Mouse (Mus musculus) CH12.LX (cell line): ENCODE results near the gene Prkag2. TPM values are rescaled to one million over a fixed set of nuclear protein-coding genes. Genes with fewer than 3 reads are reported as not detected.
"Not testable (repeated sequence)": the region's sequence is repeated elsewhere in the genome, so short reads cannot be mapped to it uniquely, and the experiment has no call there.

Experiments used
- DNase-seq: peaks from one replicate; pipeline ENCODE4 v3.0.0-alpha.2; 2013; ENCODE audit errors: extremely low read depth
- H3K27ac ChIP-seq: 2 replicates; pipeline ENCODE4 v1.5.1; 2012; ENCODE audit warnings: low read depth, mild to moderate bottlenecking, control low read depth, moderate library complexity; ENCODE audit not compliant: insufficient read depth
- H3K27me3 ChIP-seq: replicated peaks from 2 replicates; pipeline ENCODE3; 2012; ENCODE audit warnings: inconsistent platforms
- H3K36me3 ChIP-seq, 2 experiments: replicated peaks in 1 of 2; 2 replicates each; pipeline versions ENCODE3 to v1.6.1; 2012; ENCODE audit warnings: inconsistent platforms in 1 of 2, low read length in 1 of 2, mild to moderate bottlenecking in 1 of 2, mixed read lengths in 1 of 2, moderate library complexity in 1 of 2; ENCODE audit not compliant: control insufficient read depth in 1 of 2, insufficient read depth in 1 of 2
- H3K4me1 ChIP-seq, 2 experiments: 2 replicates each; pipeline ENCODE4 v1.6.1; 2012; ENCODE audit warnings: inconsistent platforms in 1 of 2, moderate library complexity in 1 of 2; ENCODE audit not compliant: insufficient read depth in 2 of 2, control insufficient read depth in 1 of 2
- H3K4me2 ChIP-seq: 2 replicates; pipeline ENCODE4 v1.6.1; 2012; ENCODE audit warnings: low read depth, mild to moderate bottlenecking, control low read depth; ENCODE audit not compliant: poor library complexity, insufficient read depth, severe bottlenecking
- H3K4me3 ChIP-seq, 3 experiments: fragments of 150-350 bp in 1 of 3; sonication (generic) in 1 of 3; replicated peaks in 1 of 3; 2 replicates each; pipeline versions ENCODE3 to v1.5.1; 2011 to 2012; ENCODE audit warnings: low read depth in 2 of 3, low read length in 2 of 3, mild to moderate bottlenecking in 2 of 3, moderate library complexity in 2 of 3, control low read depth in 1 of 3, improper control_type of control experiment in 1 of 3, inconsistent platforms in 1 of 3, mixed read lengths in 1 of 3; ENCODE audit not compliant: poor library complexity in 1 of 3
- H3K79me2 ChIP-seq: replicated peaks from 2 replicates; pipeline ENCODE4 v1.6.1; 2012; ENCODE audit warnings: mild to moderate bottlenecking, moderate library complexity; ENCODE audit not compliant: control insufficient read depth, poor library complexity, insufficient read depth, severe bottlenecking; ENCODE audit errors: extremely low read depth
- H3K9ac ChIP-seq: 2 replicates; pipeline ENCODE4 v1.6.1; 2012; ENCODE audit warnings: low read depth, mild to moderate bottlenecking, control low read depth, moderate library complexity; ENCODE audit not compliant: insufficient read depth
- H3K9me3 ChIP-seq: replicated peaks from 2 replicates; pipeline ENCODE3; 2012; ENCODE audit warnings: low read length, inconsistent platforms, mixed read lengths
- BHLHE40 ChIP-seq: IDR thresholded peaks from 2 replicates; pipeline ENCODE4 v1.6.1; 2011; ENCODE audit warnings: mild to moderate bottlenecking, low read depth, low read length, improper control_type of control experiment
- EP300 ChIP-seq: IDR thresholded peaks from 2 replicates; pipeline ENCODE4 v1.6.1; 2011; ENCODE audit warnings: low read length, improper control_type of control experiment
- HCFC1 ChIP-seq: IDR thresholded peaks from 2 replicates; pipeline ENCODE4 v1.6.1; 2012; ENCODE audit warnings: low read depth, mild to moderate bottlenecking, inconsistent platforms, low read length, improper control_type of control experiment
- JUND ChIP-seq: conservative IDR thresholded peaks from 2 replicates; pipeline ENCODE4 v1.6.1; 2011; ENCODE audit warnings: low read depth, low read length, improper control_type of control experiment
- MAZ ChIP-seq: IDR thresholded peaks from 2 replicates; pipeline ENCODE4 v1.6.1; 2012; ENCODE audit warnings: low read depth, mild to moderate bottlenecking, inconsistent platforms, low read length, improper control_type of control experiment, moderate library complexity
- MEF2A ChIP-seq: IDR thresholded peaks from 2 replicates; pipeline ENCODE4 v1.6.1; 2014; ENCODE audit warnings: low read depth, mild to moderate bottlenecking, inconsistent platforms, low read length, improper control_type of control experiment, borderline replicate concordance
- NELFE ChIP-seq: IDR thresholded peaks from 2 replicates; pipeline ENCODE4 v1.6.1; 2011; ENCODE audit warnings: low read depth, low read length, improper control_type of control experiment
- RAD21 ChIP-seq: IDR thresholded peaks from 2 replicates; pipeline ENCODE4 v1.6.1; 2011; ENCODE audit warnings: low read depth, mild to moderate bottlenecking, low read length, improper control_type of control experiment, moderate library complexity
- RCOR1 ChIP-seq: conservative IDR thresholded peaks from 2 replicates; pipeline ENCODE4 v1.6.1; 2012; ENCODE audit warnings: low read depth, mild to moderate bottlenecking, inconsistent platforms, low read length, improper control_type of control experiment
- SIN3A ChIP-seq: IDR thresholded peaks from 2 replicates; pipeline ENCODE4 v1.6.1; 2012; ENCODE audit warnings: low read length, improper control_type of control experiment, inconsistent platforms
- SMC3 ChIP-seq: IDR thresholded peaks from 2 replicates; pipeline ENCODE4 v1.6.1; 2011; ENCODE audit warnings: low read depth, low read length, improper control_type of control experiment
- TCF12 ChIP-seq: IDR thresholded peaks from 2 replicates; pipeline ENCODE4 v1.6.1; 2014; ENCODE audit warnings: low read depth, mild to moderate bottlenecking, inconsistent platforms, low read length, improper control_type of control experiment
- UBTF ChIP-seq: IDR thresholded peaks from 2 replicates; pipeline ENCODE4 v1.6.1; 2012; ENCODE audit warnings: low read depth, mild to moderate bottlenecking, inconsistent platforms, low read length, improper control_type of control experiment, moderate library complexity
- ZKSCAN1 ChIP-seq: IDR thresholded peaks from 2 replicates; pipeline ENCODE4 v1.6.1; 2012; ENCODE audit warnings: low read depth, inconsistent platforms, low read length, improper control_type of control experiment, borderline replicate concordance
- ZMIZ1 ChIP-seq: IDR thresholded peaks from 2 replicates; pipeline ENCODE4 v1.6.1; 2012; ENCODE audit warnings: low read depth, mild to moderate bottlenecking, inconsistent platforms, low read length, improper control_type of control experiment
- ZNF384 ChIP-seq: IDR thresholded peaks from 2 replicates; pipeline ENCODE4 v1.6.1; 2012; ENCODE audit warnings: low read depth, low read length, improper control_type of control experiment, inconsistent platforms
- dilution Hi-C: fragments of 300-500 bp; cut with MboI; formaldehyde crosslinking; loops from 2 replicates; pipeline ENCODE4 v1.14.3; 2020; ENCODE audit warnings: low sequenced_read_pairs; ENCODE audit not compliant: extremely low pct_unique_long_range_greater_than_20kb, extremely low pct_ligation_motif_present
- in situ Hi-C: fragments of 300-500 bp; cut with MboI; formaldehyde crosslinking; loops from 3 replicates; pipeline ENCODE4 v1.14.3; 2019; ENCODE audit warnings: low sequenced_read_pairs, low pct_ligation_motif_present, low pct_unique_long_range_greater_than_20kb, mixed read lengths
- polyA plus RNA-seq: library from polyadenylated mRNA; unstranded; fragments of >175 nt; gene quantifications from 2 replicates; pipeline ENCODE4 v1.2.1, GENCODE M21; 2012; ENCODE audit warnings: low read depth; ENCODE audit not compliant: insufficient read length
- total RNA-seq, 2 experiments: library from RNA; depleted of rRNA; stranded (reverse); fragments of 300-350 nt in 1 of 2; fragments of >200 nt in 1 of 2; gene quantifications; 2 replicates each; pipeline ENCODE4 v1.2.3; 2012 to 2014

Gene Prkag2
- total and polyA plus RNA-seq, 3 experiments = 4.6 to 21.2 (median 8.8) TPM

DNA sequence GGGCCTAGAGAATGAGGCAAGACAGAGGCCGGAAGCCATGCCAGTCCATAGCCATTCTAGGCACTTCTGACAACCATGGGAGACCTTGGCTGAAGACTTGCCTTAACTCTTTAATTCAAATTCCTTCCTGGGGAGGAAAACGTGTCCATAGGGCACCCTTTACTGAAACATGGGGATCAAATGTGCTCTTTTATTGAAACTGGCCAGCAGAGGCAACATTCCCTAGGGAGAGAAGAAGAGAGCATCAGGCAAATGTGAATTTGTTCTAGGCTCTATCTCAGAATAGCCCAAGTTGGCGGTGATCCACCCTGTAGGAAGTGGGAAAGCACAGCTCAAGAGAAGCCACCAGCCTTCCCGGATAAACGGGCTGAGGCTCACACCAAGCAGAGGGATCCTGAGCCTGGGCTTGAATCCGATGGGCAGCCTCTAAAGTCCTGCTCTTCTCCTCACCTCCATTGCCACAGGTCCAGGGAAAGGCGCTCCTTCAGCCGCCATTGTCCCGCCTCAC lies 19.9 kb downstream of the Prkag2 start:
- dilution Hi-C loops = no loop called here

DNA sequence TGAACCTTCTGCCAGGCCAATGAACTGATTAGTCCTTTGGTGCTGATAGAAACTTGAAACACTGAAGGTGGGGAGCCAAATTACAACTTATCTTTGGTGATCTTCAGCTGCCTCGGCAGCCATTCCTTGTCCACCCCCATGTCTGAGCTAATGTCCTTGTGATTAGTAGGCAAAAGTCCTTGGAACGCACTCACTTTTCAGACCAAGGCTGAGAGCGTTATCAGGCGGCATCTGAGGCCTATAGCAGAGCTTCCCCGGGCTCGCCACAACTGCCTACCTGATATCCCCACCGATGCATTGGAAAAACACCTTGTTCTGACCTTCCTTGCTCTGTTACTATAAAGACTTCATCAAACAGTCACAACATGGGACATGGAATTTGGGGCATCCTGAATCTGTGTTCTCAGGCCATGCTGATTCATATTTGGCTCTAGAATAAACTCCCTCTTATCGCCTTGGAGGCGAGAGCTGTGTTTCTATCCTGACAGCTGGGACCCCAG lies 20.6 kb downstream of the Prkag2 start:
- no peak for TF ChIP-seq TCF12
- TF ChIP-seq ZKSCAN1 = no peak
- no peak for TF ChIP-seq MAZ
- TF ChIP-seq, all 38 proteins: peak for 0
- in situ Hi-C loops = no loop called here
- Histone ChIP-seq H3K27ac (no peak overlapping the region), H3K4me2 (no peak overlapping the region), H3K4me3 (no peak overlapping the region), H3K36me3 (peaks cover 0 to 4% of the 10 kb centered on the region in 2 experiments), H3K79me2 (no peaks in the 10 kb centered on the region), H3K9me3 (no peaks in the 10 kb centered on the region), H3K4me1 (peaks cover 12 to 22% of the 10 kb centered on the region in 2 experiments), H3K9ac (no peak overlapping the region), H3K27me3 (no peaks in the 10 kb centered on the region)
- no peak for DNase-seq
- dilution Hi-C loops = no loop called here

More for the DNA sequence above, 19.9 kb downstream of the Prkag2 start:
- TF ChIP-seq EP300 (no peak), SIN3A (no peak), ZNF384 (no peak), RAD21 (no peak), MAZ (no peak), MEF2A (no peak), NELFE (no peak)
- Histone ChIP-seq H3K4me3 (no peak overlapping the region), H3K79me2 (no peaks in the 10 kb centered on the region), H3K36me3 (peaks cover 0 to 5% of the 10 kb centered on the region in 2 experiments), H3K27ac (no peak overlapping the region), H3K4me2 (no peak overlapping the region), H3K9me3 (no peaks in the 10 kb centered on the region), H3K9ac (no peak overlapping the region), H3K27me3 (no peaks in the 10 kb centered on the region), H3K4me1 (peaks cover 17 to 29% of the 10 kb centered on the region in 2 experiments)
- DNase-seq = no peak
- in situ Hi-C loops = no loop called here

DNA sequence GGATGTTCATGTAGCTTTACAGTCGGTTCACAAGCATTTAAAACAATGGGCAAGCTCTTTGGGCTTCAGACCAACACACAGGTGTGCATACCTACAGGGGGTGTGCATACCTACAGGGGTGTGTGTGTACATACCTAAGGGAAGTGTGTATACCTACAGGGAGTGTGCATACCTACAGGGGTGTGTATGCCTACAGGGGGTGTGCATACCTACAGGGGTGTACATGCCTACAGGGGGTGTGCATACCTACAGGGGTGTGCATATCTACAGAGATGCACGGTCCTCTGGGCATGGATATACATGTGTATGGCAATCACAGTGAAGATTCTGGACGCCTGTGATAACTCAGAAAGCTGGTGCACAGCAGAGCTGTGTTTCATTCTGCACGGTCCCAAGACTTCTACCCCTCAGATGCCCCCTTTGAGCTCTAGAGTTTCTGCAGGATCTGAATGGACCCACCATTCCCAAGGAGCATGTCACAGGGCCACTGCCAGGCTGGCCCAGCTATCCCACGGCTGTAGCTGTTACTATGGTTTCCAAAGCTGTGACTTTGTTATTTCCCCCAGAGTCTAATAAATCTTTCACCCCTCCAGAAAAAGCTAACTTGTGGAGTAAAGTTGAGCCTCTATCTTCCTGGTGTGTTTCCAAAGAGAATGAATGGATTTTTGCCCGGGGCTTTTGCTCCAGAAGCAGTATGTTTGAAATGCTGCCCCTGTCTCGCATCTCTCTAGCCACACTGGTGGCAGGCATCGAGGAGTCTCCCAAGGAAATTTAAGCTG lies 22.4 kb downstream of the Prkag2 start:
- Histone ChIP-seq H3K9ac (no peak overlapping the region), H3K4me3 (no peak overlapping the region), H3K9me3 (no peaks in the 10 kb centered on the region), H3K27ac (no peak overlapping the region), H3K4me2 (no peak overlapping the region), H3K36me3 (peaks cover 0 to 4% of the 10 kb centered on the region in 2 experiments)
- dilution Hi-C loops = no loop called here
- in situ Hi-C loops = no loop called here
- DNase-seq = no peak
- no peak for TF ChIP-seq TCF12
- no peak for TF ChIP-seq SMC3
- no peak for TF ChIP-seq RCOR1
- no peak for TF ChIP-seq MAZ
- TF ChIP-seq JUND = no peak
- no peak for TF ChIP-seq BHLHE40
- TF ChIP-seq MEF2A = no peak
- TF ChIP-seq NELFE = no peak
- no peak for TF ChIP-seq HCFC1
- no peak for TF ChIP-seq UBTF
- no peak for TF ChIP-seq ZMIZ1
- TF ChIP-seq, all 38 proteins: peak for 0
- Histone ChIP-seq H3K79me2 (no peaks in the 10 kb centered on the region), H3K27me3 (no peaks in the 10 kb centered on the region), H3K4me1 (peaks cover 12 to 22% of the 10 kb centered on the region in 2 experiments)

DNA sequence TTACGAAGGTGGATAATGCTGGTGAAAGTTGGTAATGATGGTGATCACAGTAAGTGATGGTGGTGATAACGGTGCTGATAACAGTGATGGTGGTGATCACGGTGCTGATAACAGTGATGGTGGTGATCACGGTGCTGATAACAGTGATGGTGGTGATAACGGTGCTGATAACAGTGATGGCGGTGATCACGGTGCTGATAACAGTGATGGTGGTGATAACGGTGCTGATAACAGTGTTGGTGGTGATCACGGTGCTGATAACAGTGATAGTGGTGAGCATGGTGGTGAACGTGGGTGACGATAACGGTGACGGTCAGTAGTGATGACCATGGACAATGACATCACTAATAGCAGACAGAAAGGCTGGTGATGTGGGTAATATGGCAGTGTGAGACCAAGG lies 23.2 kb downstream of the Prkag2 start:
- dilution Hi-C loops, H3K27ac ChIP-seq, DNase-seq, in situ Hi-C loops, H3K36me3 ChIP-seq, H3K4me2 ChIP-seq, H3K9me3 ChIP-seq, H3K9ac ChIP-seq, H3K79me2 ChIP-seq, H3K4me3 ChIP-seq, H3K27me3 ChIP-seq: not testable (repeated sequence)
- H3K4me1 ChIP-seq = peaks cover 11 to 17% of the 10 kb centered on the region in 2 experiments
